Mouse (Mus musculus): ENCODE results near the gene Trpm4. TPM values are rescaled to one million over a fixed set of nuclear protein-coding genes. Genes with fewer than 3 reads are reported as not detected.

Gene Trpm4
- 18.1 and 19.9 TPM in 2 replicates for polyA plus RNA-seq (2012; rRNA removed)

GRCm38 (mm10) chr7:45333431-45333982 is at the start of gene Trpm4:
Gene Trpm4 (minus strand): TSS chr7:45333780.

GRCm38 (mm10) chr7:45370475-45371311 is 37.1 kb upstream of the Trpm4 start, which contains the start of gene Lin7b:
Gene Lin7b (minus strand): TSS chr7:45370583.

DNA sequence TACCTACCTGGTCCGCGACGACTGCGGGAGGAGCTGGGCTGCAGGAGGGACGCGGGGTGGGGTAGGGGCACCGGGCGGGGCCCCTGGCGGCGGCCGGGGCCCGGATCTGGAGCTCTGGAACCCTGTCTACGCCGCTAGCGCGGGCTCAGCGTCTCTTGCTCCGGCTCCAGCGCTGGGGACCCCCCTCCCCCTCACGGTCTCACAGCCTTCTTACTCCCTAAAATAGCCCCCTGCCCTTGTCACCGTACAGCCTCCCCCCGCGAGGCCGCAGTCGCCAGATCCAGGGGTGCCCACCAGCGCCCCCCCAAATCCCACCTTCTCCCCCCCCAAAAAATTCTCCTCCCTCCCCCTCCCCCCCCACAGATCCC is 33.1 kb upstream of the Trpm4 start, which contains the start of gene Ppfia3:
TSS of gene Ppfia3 (minus strand) at position 368 of the 368 bp plus-strand sequence.

DNA sequence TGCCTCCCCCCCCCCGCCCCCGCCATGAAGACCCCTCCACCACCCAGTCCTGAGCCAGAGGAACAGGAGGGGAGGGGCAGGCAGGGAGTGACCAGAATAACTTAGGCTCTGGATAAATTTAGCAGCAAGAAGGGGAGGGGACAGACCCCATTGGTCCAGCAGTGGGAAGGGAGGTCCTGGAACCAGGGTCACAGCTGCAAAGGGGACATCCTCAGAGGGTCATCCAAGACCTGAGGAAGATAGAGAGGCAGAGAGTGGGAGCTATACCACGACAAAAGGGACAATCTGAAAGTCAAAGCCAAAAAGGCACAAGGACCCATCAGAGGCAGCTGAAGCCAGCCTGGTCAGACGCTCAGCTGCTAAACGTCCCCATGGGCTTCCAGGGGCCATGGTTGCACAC is 1.5 kb upstream of the Trpm4 start, which contains the start of gene Hrc:
TSS of gene Hrc (plus strand) at position 235 of the 400 bp plus-strand sequence.

GRCm38 (mm10) chr7:45277136-45277760 is 56.3 kb downstream of the Trpm4 start, which contains the start of gene Slc6a21:
Gene Slc6a21 (plus strand): TSS chr7:45277513.

Other genes starting within 250 kb of the Trpm4 start
- gene Rcn3, start 241.6 kb downstream of the Trpm4 start, polyA plus RNA-seq (2012; rRNA removed), result 151 and 178 TPM in 2 replicates
- 9.6 and 15.3 TPM in 2 replicates for gene Fcgrt, start 229.9 kb downstream of the Trpm4 start, polyA plus RNA-seq (2012; rRNA removed)
- 695 and 927 TPM in 2 replicates for gene Rps11, start 209.3 kb downstream of the Trpm4 start, polyA plus RNA-seq (2012; rRNA removed)
- gene Rpl13a, start 205.0 kb downstream of the Trpm4 start, polyA plus RNA-seq (2012; rRNA removed), result 2,695 and 3,876 TPM in 2 replicates
- gene Gm45713, start 197.5 kb downstream of the Trpm4 start, polyA plus RNA-seq (2012; rRNA removed), result 0.05 and 0.52 TPM in 2 replicates
- 4.8 and 5.5 TPM in 2 replicates for gene Flt3l, start 197.3 kb downstream of the Trpm4 start, polyA plus RNA-seq (2012; rRNA removed)
- 112 and 132 TPM in 2 replicates for gene Pih1d1, start 179.5 kb downstream of the Trpm4 start, polyA plus RNA-seq (2012; rRNA removed)
- gene Aldh16a1, start 179.2 kb downstream of the Trpm4 start, polyA plus RNA-seq (2012; rRNA removed), result 31.7 and 34.0 TPM in 2 replicates
- 2.3 and 2.8 TPM in 2 replicates for gene Slc17a7, start 169.8 kb downstream of the Trpm4 start, polyA plus RNA-seq (2012; rRNA removed)
- gene Gfy, start 154.2 kb downstream of the Trpm4 start, polyA plus RNA-seq (2012; rRNA removed), result 0.04 and 0.07 TPM in 2 replicates
- gene Pth2, start 152.8 kb downstream of the Trpm4 start, polyA plus RNA-seq (2012; rRNA removed), result 0.26 TPM in 1 of 2 replicates, not detected in the other
- gene Ccdc155, start 128.9 kb downstream of the Trpm4 start, polyA plus RNA-seq (2012; rRNA removed), result 0.92 and 1.1 TPM in 2 replicates
- gene Dkkl1, start 121.6 kb downstream of the Trpm4 start, polyA plus RNA-seq (2012; rRNA removed), result 2.0 and 3.1 TPM in 2 replicates
- 557 and 610 TPM in 2 replicates for gene Tead2, start 118.0 kb downstream of the Trpm4 start, polyA plus RNA-seq (2012; rRNA removed)
- gene Cd37, start 94.7 kb downstream of the Trpm4 start, polyA plus RNA-seq (2012; rRNA removed), result 1.8 and 2.6 TPM in 2 replicates
- gene Slc6a16, start 92.7 kb downstream of the Trpm4 start, polyA plus RNA-seq (2012; rRNA removed), result 0.17 and 0.30 TPM in 2 replicates
- not detected in 2 replicates for gene Slc6a21, start 56.3 kb downstream of the Trpm4 start, polyA plus RNA-seq (2012; rRNA removed)
- 1.7 and 4.2 TPM in 2 replicates for gene Hrc, start 1.5 kb upstream of the Trpm4 start, polyA plus RNA-seq (2012; rRNA removed)
- 13.7 and 16.5 TPM in 2 replicates for gene Ppfia3, start 33.2 kb upstream of the Trpm4 start, polyA plus RNA-seq (2012; rRNA removed)
- 3.5 and 3.6 TPM in 2 replicates for gene Lin7b, start 36.8 kb upstream of the Trpm4 start, polyA plus RNA-seq (2012; rRNA removed)
- 695 and 1,491 TPM in 2 replicates for gene Snrnp70, start 62.0 kb upstream of the Trpm4 start, polyA plus RNA-seq (2012; rRNA removed)
- gene Kcna7, start 71.9 kb upstream of the Trpm4 start, polyA plus RNA-seq (2012; rRNA removed), result 0.04 TPM in 1 of 2 replicates, not detected in the other
- 1.3 and 2.1 TPM in 2 replicates for gene Ntf5, start 79.9 kb upstream of the Trpm4 start, polyA plus RNA-seq (2012; rRNA removed)
- 0.16 TPM in 1 of 2 replicates, not detected in the other for gene Lhb, start 87.0 kb upstream of the Trpm4 start, polyA plus RNA-seq (2012; rRNA removed)
- 19.0 and 32.3 TPM in 2 replicates for gene Gys1, start 101.1 kb upstream of the Trpm4 start, polyA plus RNA-seq (2012; rRNA removed)
- 154 and 206 TPM in 2 replicates for gene Ruvbl2, start 104.3 kb upstream of the Trpm4 start, polyA plus RNA-seq (2012; rRNA removed)
- 1,702 and 1,837 TPM in 2 replicates for gene Ftl1, start 126.1 kb upstream of the Trpm4 start, polyA plus RNA-seq (2012; rRNA removed)
- 146 and 199 TPM in 2 replicates for gene Bax, start 133.1 kb upstream of the Trpm4 start, polyA plus RNA-seq (2012; rRNA removed)
- gene Tulp2, start 148.1 kb upstream of the Trpm4 start, polyA plus RNA-seq (2012; rRNA removed), result 0.24 and 0.80 TPM in 2 replicates
- not detected in 2 replicates for gene Gm45808, start 153.0 kb upstream of the Trpm4 start, polyA plus RNA-seq (2012; rRNA removed)
- 3.5 and 3.9 TPM in 2 replicates for gene Dhdh, start 155.0 kb upstream of the Trpm4 start, polyA plus RNA-seq (2012; rRNA removed)
- gene Nucb1, start 176.6 kb upstream of the Trpm4 start, polyA plus RNA-seq (2012; rRNA removed), result 101 and 117 TPM in 2 replicates
- 14.8 and 20.2 TPM in 2 replicates for gene Ppp1r15a, start 192.5 kb upstream of the Trpm4 start, polyA plus RNA-seq (2012; rRNA removed)
- 1.8 and 4.0 TPM in 2 replicates for gene Plekha4, start 192.6 kb upstream of the Trpm4 start, polyA plus RNA-seq (2012; rRNA removed)
- 0.37 and 0.56 TPM in 2 replicates for gene Hsd17b14, start 221.1 kb upstream of the Trpm4 start, polyA plus RNA-seq (2012; rRNA removed)
- gene Bcat2, start 236.4 kb upstream of the Trpm4 start, polyA plus RNA-seq (2012; rRNA removed), result 29.4 and 42.2 TPM in 2 replicates